25 mouse cellular contexts compared by ENCODE assay signal in the genomic region with DNA sequence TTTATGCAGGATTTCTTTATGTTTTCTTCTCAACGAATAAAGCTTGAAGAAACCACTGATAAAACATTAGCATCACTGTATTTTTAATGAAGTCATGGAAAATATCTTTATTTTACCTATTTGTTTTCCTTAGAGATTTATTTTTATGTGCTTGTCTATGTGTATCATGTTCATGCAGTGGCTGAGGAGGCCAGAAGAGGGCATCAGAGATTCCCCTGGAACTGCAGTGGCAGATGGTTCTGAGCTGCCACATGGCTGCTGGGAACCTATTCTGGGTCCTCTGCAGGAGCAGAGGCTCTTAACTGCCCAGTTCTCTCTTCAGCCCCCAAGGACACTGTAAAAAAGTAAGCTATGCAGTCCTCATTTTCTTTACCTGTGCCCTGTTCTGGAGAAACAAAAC. TPM values are rescaled to one million over a fixed set of nuclear protein-coding genes. Genes with fewer than 3 reads are reported as not detected.
DNase-seq lines count a peak whose midpoint lies in the region; ATAC-seq and TF ChIP-seq lines count a peak whose summit lies in the region.
"Had no signal": no experiment of that assay in that cellular context is flagged by ENCODE, and none has a peak within 500 bp of the region (broad histone marks: within the 10 kb centered on the region; RNA-seq: fewer than 3 reads in every experiment).

No protein-coding gene starts in this region.

- H3K9ac ChIP-seq in midbrain, postnatal 0 days (replicated peaks; ENCODE audit: low read length, poor library complexity, severe bottlenecking): no peak overlapping the region
- H3K9ac ChIP-seq in midbrain, embryonic 14.5 days (replicated peaks; ENCODE audit: low read length): no peak overlapping the region
- H3K9ac ChIP-seq: embryonic facial prominence, embryonic 12.5 days; forebrain, postnatal 0 days; midbrain, embryonic 13.5 days; neural tube, embryonic 12.5 days had no signal

- ATAC-seq in midbrain, postnatal 0 days (ENCODE audit: low FRiP score): no peak
- ATAC-seq in midbrain, embryonic 14.5 days (ENCODE audit: low FRiP score, low TSS enrichment): no peak
- ATAC-seq: activated CD4-positive, CD25-positive, alpha-beta regulatory T cell, adult 4 months; forebrain, postnatal 0 days; hindbrain, embryonic 16.5 days; midbrain, embryonic 13.5 days; Patski had no signal

- no peaks in the 10 kb centered on the region for H3K36me3 ChIP-seq in midbrain, postnatal 0 days (ENCODE audit: insufficient read depth, low read length)
- no peaks in the 10 kb centered on the region for H3K36me3 ChIP-seq in midbrain, embryonic 14.5 days (ENCODE audit: control insufficient read depth, insufficient read depth, low read length)
- no peaks in the 10 kb centered on the region for H3K36me3 ChIP-seq in thymus, adult 2 months (ENCODE audit: control insufficient read depth, insufficient read depth, low read length)
- H3K36me3 ChIP-seq: embryonic facial prominence, embryonic 12.5 days; G1E; midbrain, embryonic 13.5 days; neural tube, embryonic 12.5 days had no signal

- H3K9me3 ChIP-seq in midbrain, postnatal 0 days (ENCODE audit: low read length): no peaks in the 10 kb centered on the region
- H3K9me3 ChIP-seq in midbrain, embryonic 14.5 days (ENCODE audit: control insufficient read depth, low read length): no peaks in the 10 kb centered on the region
- H3K9me3 ChIP-seq: embryonic facial prominence, embryonic 12.5 days; heart, embryonic 10.5 days; neural tube, embryonic 12.5 days had no signal

- H3K27me3 ChIP-seq in midbrain, postnatal 0 days (ENCODE audit: insufficient read depth, low read length): no peaks in the 10 kb centered on the region
- H3K27me3 ChIP-seq in midbrain, embryonic 14.5 days (ENCODE audit: control insufficient read depth, insufficient read depth, low read length): no peaks in the 10 kb centered on the region
- H3K27me3 ChIP-seq in thymus, adult 2 months (ENCODE audit: control insufficient read depth, insufficient read depth, low read length): no peaks in the 10 kb centered on the region
- H3K27me3 ChIP-seq: embryonic facial prominence, embryonic 12.5 days; megakaryocyte, embryonic 14.5 days; midbrain, embryonic 13.5 days; neural tube, embryonic 12.5 days; Patski had no signal

- WGBS in midbrain, postnatal 0 days: 98% methylated on average over 1 of the region's 1 CpGs
- 85% methylated on average over 1 of the region's 1 CpGs for WGBS in midbrain, embryonic 14.5 days
- 76% methylated on average over 1 of the region's 1 CpGs for WGBS in thymus, adult 2 months

- no peak overlapping the region for H3K27ac ChIP-seq in gastrocnemius, adult 2 months
- H3K27ac ChIP-seq in layer of hippocampus, adult 2 months: no peak overlapping the region
- H3K27ac ChIP-seq in midbrain, postnatal 0 days (ENCODE audit: low read depth, low read length): no peak overlapping the region
- no peak overlapping the region for H3K27ac ChIP-seq in midbrain, embryonic 14.5 days (replicated peaks; ENCODE audit: low read depth, low read length)
- H3K27ac ChIP-seq in thymus, adult 2 months (ENCODE audit: control insufficient read depth, insufficient read depth, low read length): no peak overlapping the region
- H3K27ac ChIP-seq: embryonic facial prominence, embryonic 12.5 days; heart, embryonic 10.5 days; midbrain, embryonic 13.5 days; neural tube, embryonic 12.5 days had no signal

- TF ChIP-seq POLR2A in thymus, adult 2 months (IDR thresholded peaks at IDR 0.05; ENCODE audit: control insufficient read depth, extremely low read depth, insufficient read depth, low read length, poor library complexity): no peak

- no peak overlapping the region for H3K4me2 ChIP-seq in midbrain, postnatal 0 days (ENCODE audit: low read depth, low read length, poor library complexity, severe bottlenecking)
- H3K4me2 ChIP-seq in midbrain, embryonic 14.5 days (ENCODE audit: low read length): no peak overlapping the region
- H3K4me2 ChIP-seq: embryonic facial prominence, embryonic 12.5 days; midbrain, embryonic 13.5 days; neural tube, embryonic 12.5 days had no signal

- TF ChIP-seq CTCF in gastrocnemius, adult 2 months (IDR thresholded peaks at IDR 0.05): peak; percentile 34
- peak; percentile 57 for TF ChIP-seq CTCF in layer of hippocampus, adult 2 months (conservative IDR thresholded peaks at IDR 0.05)
- peak; percentile 42 for TF ChIP-seq CTCF in midbrain, postnatal 0 days (IDR thresholded peaks at IDR 0.05)
- no peak for TF ChIP-seq CTCF in thymus, adult 2 months (IDR thresholded peaks at IDR 0.05; ENCODE audit: borderline replicate concordance, control insufficient read depth, extremely low read depth, insufficient read depth, low read length, poor library complexity)

- no peak overlapping the region for H3K4me3 ChIP-seq in gastrocnemius, adult 2 months
- H3K4me3 ChIP-seq in layer of hippocampus, adult 2 months: no peak overlapping the region
- no peak overlapping the region for H3K4me3 ChIP-seq in midbrain, postnatal 0 days (ENCODE audit: low read depth, low read length)
- no peak overlapping the region for H3K4me3 ChIP-seq in midbrain, embryonic 14.5 days (replicated peaks; ENCODE audit: low read depth, low read length)
- H3K4me3 ChIP-seq in thymus, adult 2 months (ENCODE audit: control insufficient read depth, insufficient read depth, low read length): no peak overlapping the region
- H3K4me3 ChIP-seq: embryonic facial prominence, embryonic 12.5 days; heart, embryonic 10.5 days; megakaryocyte, embryonic 14.5 days; midbrain, embryonic 13.5 days; neural tube, embryonic 12.5 days had no signal

- intact Hi-C loops in gastrocnemius, adult 2 months (cut with DNase I): no loop called here
- intact Hi-C loops in gastrocnemius, postnatal 14 days (cut with DNase I; ENCODE audit: low total_unique reads): no loop called here

- H3K4me1 ChIP-seq in midbrain, postnatal 0 days (ENCODE audit: insufficient read depth, low read length): peaks cover 7% of the 10 kb centered on the region; the same call in 1 of the 2 replicates
- H3K4me1 ChIP-seq in midbrain, embryonic 14.5 days (ENCODE audit: control insufficient read depth, insufficient read depth, low read length): peaks cover 27% of the 10 kb centered on the region
- no peaks in the 10 kb centered on the region for H3K4me1 ChIP-seq in thymus, adult 2 months (replicated peaks; ENCODE audit: control insufficient read depth, insufficient read depth, low read length)
- H3K4me1 ChIP-seq: megakaryocyte, embryonic 14.5 days had no signal

- no peak for DNase-seq in gastrocnemius, adult 2 months
- DNase-seq in gastrocnemius, postnatal 14 days: no peak
- no peak for DNase-seq in layer of hippocampus, adult 2 months (ENCODE audit: low spot score in 2 of 2)
- no peak for DNase-seq in layer of hippocampus, adult 9-10 months (ENCODE audit: low spot score)
- DNase-seq in midbrain, postnatal 0 days (ENCODE audit: low spot score): no peak
- no peak for DNase-seq in midbrain, embryonic 14.5 days
- DNase-seq in thymus, adult 2 months: no peak
- DNase-seq: adrenal gland, postnatal 10 days; cerebellum, adult 18-20 months; forebrain, postnatal 0 days; gastrocnemius, postnatal 36 days; heart, postnatal 4 days; kidney, adult 18-20 months; kidney, postnatal 14 days; right cerebral cortex, postnatal 14 days; thymus, postnatal 36 days had no signal

RNA-seq across cellular contexts. Expression of gene Ptprg, which starts 26.6 kb away (rescaled TPM):
- total RNA-seq in gastrocnemius, adult 2 months (2021): 10 to 100 TPM; 26.3 to 32.5 TPM
- 10 to 100 TPM; 31.2 to 34.5 TPM for total RNA-seq in gastrocnemius, postnatal 14 days (2021)
- total RNA-seq in layer of hippocampus, adult 2 months (2021): 100 to 1,000 TPM; 106 to 112 TPM
- total RNA-seq in midbrain, postnatal 0 days (2014; rRNA removed): 84.9 and 98.2 TPM in 2 replicates
- 25.4 and 25.7 TPM in 2 replicates for polyA plus RNA-seq in midbrain, postnatal 0 days (2015; fragmentation: Nextera tagmentation; extraction: Ambion mirVana)
- polyA plus RNA-seq in midbrain, embryonic 14.5 days (2014; fragmentation: Nextera tagmentation; extraction: Ambion mirVana): 33.2 and 50.1 TPM in 2 replicates
- 12.3 and 13.2 TPM in 2 replicates for polyA plus RNA-seq in thymus, adult 2 months (2012; rRNA removed)
- polyA plus RNA-seq: activated CD4-positive, CD25-positive, alpha-beta regulatory T cell, adult 4 months; G1E had no signal
